Mouse (Mus musculus) left cerebral cortex, adult 2 months (tissue): ENCODE measurements around the gene Prrc2b. TPM values are rescaled to one million over a fixed set of nuclear protein-coding genes. Genes with fewer than 3 reads are reported as not detected.

ENCODE experiments used
- DNase-seq, 2 experiments: peaks; one replicate each; pipeline ENCODE4 v3.0.0; 2021 to 2022; ENCODE audit warnings: low spot score in 2 of 2, mixed read lengths in 1 of 2; ENCODE audit errors: extremely low spot score in 1 of 2
- H3K27ac ChIP-seq: fragments of 200-600 bp; 2 replicates; pipeline ENCODE4 v1.8.1; 2022
- H3K4me3 ChIP-seq: fragments of 200-600 bp; 2 replicates; pipeline ENCODE4 v1.8.1; 2022
- CTCF ChIP-seq: fragments of 200-600 bp; IDR thresholded peaks from 2 replicates; pipeline ENCODE4 v1.8.1; 2022; ENCODE audit warnings: antibody characterized with exemption, mild to moderate bottlenecking, moderate library complexity
- intact Hi-C: fragments of 180-260 bp; cut with DNase I; formaldehyde crosslinking; loops from one replicate; pipeline ENCODE4 v1.15.1; 2025
- total RNA-seq, 2 experiments: library from RNA; stranded (reverse); gene quantifications; 2 replicates each; pipeline ENCODE4 v1.2.3; 2021

The Prrc2b gene
- total RNA-seq, 2 experiments from 2014 or later: 268 to 280 TPM

DNA sequence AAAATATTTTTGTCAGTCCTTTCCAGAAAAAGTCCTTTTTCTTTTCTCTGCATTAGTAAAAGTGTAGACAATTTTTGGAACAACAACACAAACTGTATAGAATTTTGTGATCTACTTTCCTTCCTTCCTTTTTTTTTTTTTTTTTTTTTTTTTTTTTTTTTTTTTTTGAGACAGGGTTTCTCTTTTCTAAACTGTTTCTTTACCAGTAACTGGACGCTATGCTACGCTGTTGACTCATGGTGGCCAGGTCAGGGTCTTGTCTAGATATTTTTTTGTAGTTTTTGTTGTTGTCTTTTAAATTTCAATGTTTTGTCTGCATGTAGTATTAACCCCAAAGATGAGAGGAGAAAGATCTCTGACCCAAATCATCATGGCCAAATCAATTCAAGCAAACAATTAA, 29.1 kb upstream of the Prrc2b start:
- intact Hi-C loops: no loop called here
- DNase-seq: no peak
- TF ChIP-seq CTCF: no peak
- Histone ChIP-seq H3K27ac (no peak overlapping the region), H3K4me3 (no peak overlapping the region)

DNA sequence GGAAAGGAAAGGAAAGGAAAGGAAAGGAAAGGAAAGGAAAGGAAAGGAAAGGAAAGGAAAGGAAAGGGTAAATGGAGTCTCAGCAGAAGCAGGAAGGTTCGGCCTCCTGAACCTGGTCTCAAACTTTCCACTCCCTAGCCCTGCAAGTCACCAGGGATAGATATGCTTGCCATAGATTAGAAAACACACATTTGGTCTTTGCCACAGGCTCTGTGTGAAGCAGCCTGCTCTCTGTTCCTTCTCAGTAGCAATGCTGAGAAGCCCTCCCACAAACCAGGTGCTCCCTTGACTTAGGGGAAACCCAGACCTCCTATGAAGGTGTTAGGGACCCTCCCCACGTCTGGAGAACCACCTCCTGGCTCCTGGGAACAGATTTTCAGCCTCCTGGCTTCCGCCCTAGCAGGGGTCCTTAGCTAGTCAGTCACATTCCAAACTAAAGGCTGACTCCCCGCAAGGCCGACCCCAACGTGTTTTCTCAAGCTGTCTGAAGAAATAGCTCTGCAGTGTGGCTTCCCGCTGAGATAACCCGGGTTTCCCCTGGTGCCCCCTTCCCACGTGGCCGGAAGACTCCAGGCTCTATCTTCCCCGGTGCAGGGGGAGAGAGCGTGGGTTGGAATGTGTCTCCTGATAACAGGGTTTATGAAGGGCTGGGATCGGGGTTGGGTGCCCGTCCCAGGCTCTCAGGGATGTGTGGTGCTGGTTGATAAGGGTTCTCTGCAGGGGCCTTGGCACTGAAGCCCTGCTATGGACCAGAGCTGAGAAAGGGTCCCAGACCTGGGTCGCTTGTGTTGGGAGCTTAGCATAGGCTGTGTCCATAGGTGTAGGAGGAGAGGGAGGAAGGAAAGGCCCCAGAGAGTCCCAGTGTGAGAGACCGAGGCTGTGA, 23.0 kb upstream of the Prrc2b start:
- intact Hi-C loops: no loop called here
- no peak for DNase-seq
- TF ChIP-seq CTCF: no peak
- Histone ChIP-seq H3K27ac (no peak overlapping the region), H3K4me3 (no peak overlapping the region)

DNA sequence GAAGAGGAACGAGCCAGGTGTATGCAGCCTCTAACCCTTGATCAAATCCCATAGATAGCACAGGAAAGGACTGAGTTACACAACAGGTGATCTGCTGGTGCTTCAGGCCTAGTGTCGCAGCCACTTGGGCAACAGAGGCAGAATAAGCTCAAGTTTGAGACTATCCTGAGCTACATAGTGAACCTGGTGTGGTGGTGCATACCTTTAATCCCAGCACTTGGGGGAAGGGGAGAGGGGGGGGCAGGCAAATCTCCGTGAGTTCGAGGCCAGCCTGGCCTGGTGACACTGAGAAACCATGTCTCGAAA, 22.4 kb upstream of the Prrc2b start:
- no peak for DNase-seq
- TF ChIP-seq CTCF: no peak
- intact Hi-C loops: no loop called here
- Histone ChIP-seq H3K27ac (no peak overlapping the region), H3K4me3 (no peak overlapping the region)

DNA sequence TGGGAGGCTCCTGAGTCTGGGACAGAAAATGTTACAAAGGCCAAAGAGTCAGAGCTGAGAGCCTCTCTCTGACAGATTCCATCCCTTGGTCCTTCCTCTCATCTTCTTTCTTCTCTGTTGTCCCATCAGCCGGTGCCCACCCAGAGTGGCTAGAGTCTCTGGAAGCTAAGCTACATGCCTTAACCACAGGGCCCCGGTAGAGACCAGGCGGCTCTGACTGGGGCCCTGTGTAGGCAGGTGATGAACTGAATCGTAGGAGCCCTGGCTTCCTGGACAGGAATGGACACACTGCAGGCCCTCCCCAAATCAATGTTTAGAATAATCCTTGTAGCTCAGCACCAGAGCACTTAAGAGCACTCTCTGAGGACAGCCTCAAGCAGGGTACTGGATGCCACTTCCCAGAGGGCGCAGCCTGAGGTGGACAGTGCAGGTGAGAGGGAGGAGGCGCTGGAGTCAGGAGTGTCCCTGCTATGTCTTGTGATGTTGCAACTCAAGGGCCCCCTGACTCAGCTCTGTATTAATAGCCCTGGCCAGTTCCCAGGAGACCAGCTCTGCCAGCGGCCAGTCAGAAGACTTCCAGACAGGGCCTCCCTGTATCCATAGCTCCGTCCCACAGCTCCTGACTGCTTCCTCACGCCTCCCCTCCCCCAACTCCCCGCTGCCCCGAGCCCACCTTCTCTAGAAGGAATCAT, 21.4 kb upstream of the Prrc2b start:
- H3K27ac ChIP-seq: no peak overlapping the region
- intact Hi-C loops: loop anchor here (2.0 to 5.0 kb wide), 4 partner anchors 47 to 213 kb away; partner anchors contain the start of genes Fam78a, Golga2 and Swi5
- DNase-seq: no peak

DNA sequence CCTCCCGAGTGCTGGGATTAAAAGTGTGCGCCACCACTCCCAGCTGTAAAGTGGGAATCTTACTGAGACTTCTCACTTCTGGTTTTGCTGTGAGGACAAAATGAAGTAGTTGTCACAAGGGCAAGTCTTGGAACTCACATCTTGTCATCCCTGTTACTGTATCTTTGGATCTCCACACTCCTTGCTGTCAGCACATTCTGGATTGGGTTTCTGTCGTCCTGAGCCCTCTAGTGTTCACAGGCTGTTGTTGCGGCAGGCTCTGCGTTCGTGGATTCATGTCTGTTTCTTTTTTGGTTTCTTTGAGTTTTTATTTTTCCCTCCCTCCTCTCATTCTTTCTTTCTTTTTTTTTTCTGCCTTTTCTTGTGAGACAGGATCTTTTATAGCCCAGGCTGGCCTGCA, 20.4 kb upstream of the Prrc2b start:
- Histone ChIP-seq H3K27ac (no peak overlapping the region), H3K4me3 (no peak overlapping the region)
- peak; percentile 50 to 59 for DNase-seq
- peak; percentile 84 for TF ChIP-seq CTCF
- intact Hi-C loops: loop anchor here (2.0 to 5.0 kb wide), 4 partner anchors 48 to 214 kb away; partner anchors contain the start of genes Fam78a, Golga2 and Swi5

More for the DNA sequence above, 21.4 kb upstream of the Prrc2b start:
- TF ChIP-seq CTCF: no peak
- no peak overlapping the region for H3K4me3 ChIP-seq

DNA sequence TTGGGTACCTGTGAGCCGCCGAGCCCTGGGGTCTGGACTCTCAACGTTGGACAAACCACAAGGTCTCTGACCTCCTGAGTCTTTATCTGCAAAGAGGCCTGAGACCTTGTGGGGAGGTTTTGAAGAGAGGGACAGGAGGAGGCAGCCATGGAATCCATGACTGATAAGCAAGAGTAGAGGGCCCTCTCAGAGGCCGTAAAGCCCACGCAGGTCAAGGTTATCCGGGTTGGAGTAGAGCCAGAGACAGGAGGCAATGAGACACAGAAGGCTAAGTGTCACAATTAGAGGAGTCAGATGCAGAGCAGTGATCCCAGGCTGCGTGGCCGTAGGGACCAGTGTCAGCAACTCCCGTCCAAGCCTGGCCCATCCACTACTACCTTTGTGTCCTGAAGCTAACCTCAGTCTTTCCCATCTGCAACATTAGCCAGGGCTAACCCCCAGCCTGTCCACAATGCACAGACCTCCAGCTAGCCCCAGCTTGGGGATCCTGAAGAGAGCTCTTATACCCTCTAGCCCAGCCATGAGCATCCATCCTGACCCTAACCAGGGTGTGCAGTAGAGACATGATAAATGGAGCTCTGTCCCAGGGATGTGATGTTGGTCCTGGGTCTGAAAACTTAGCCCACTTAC, 19.6 kb upstream of the Prrc2b start:
- Histone ChIP-seq H3K27ac (no peak overlapping the region), H3K4me3 (no peak overlapping the region)
- intact Hi-C loops: loop anchor here (2.0 to 5.0 kb wide), 4 partner anchors 49 to 215 kb away; partner anchors contain the start of genes Fam78a, Golga2 and Swi5
- no peak for TF ChIP-seq CTCF
- DNase-seq: no peak

DNA sequence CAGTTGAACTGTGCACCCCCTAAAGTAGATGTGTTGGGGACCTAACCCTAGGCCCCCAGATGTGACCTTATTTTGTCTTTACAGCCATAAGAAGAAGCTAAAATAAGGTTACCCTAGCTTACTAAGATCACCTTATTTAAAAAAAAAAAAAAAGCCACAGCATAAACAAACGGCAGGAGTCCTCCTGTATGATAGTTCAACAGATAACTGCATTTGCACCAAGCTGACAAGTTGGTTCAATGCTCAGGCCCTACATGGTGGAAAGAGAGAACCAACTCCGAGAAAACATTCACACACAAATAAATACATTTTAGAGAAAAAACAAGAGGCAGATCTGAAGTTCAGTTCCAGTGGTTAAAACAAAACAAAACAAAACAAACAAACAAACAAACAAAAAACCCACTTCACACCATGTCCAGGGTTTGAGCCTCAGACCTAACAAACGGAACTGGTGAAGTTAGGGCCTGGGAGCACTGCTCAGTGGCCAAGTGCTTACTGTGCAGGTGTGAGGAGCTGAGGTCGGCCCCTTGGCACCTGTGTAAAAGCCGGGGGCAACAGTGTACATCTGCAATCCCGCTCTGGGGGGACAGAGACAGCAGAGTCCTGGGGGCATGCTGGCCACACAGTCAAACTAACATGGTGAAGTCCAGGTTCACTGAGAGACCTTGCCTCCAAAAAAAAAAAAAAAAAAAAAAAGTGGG, 18.9 kb upstream of the Prrc2b start:
- DNase-seq: no peak
- TF ChIP-seq CTCF: no peak
- intact Hi-C loops: loop anchor here (2.0 to 5.0 kb wide), 4 partner anchors 50 to 215 kb away; partner anchors contain the start of genes Fam78a, Golga2 and Swi5
- Histone ChIP-seq H3K4me3 (no peak overlapping the region), H3K27ac (no peak overlapping the region)

DNA sequence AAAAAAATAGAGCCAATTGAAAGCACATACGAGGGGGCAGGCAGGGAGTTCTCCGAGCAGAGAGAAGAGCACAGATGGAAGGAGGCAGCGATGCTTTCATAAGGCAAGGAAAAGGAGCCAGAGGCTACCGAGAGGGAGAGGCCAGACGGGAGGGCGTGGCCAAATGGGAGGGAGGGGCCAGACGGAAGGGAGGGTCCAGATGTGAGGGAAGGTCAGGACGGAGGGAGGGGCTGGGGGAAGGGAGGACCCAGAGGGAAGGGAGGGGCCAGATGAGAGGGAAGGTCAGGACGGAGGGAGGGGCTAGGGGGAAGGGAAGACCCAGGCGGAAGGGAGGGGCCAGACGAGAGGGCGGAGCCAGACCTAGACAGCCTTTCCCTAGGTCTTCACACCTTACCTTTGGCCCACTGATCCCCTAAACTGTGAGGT, 18.3 kb upstream of the Prrc2b start:
- intact Hi-C loops: loop anchor here (5.0 kb wide), 3 partner anchors 50 to 155 kb away; partner anchors contain the start of genes Fam78a, Golga2 and Swi5
- DNase-seq: no peak
- TF ChIP-seq CTCF: no peak
- Histone ChIP-seq H3K4me3 (no peak overlapping the region), H3K27ac (no peak overlapping the region)

DNA sequence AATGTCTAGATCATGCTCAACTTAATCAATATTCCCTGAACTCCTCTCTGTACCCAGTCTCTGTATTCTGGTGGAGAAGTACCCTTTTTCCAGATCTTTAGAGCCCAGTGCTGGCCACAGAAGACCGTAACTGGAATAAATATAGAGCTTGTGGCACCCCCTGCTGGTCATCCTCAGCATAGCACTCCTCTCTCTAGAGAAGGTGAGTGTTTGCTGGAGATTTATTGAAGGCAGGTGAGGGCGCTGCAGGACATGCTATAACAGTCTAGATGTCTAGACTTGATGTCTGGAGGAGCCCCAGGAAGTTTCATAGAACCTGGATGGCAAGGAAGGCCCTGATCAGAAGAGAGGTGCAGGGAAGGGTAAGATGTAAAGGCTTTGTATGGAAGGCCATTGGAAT, 16.8 kb upstream of the Prrc2b start:
- intact Hi-C loops: loop anchor here (5.0 kb wide), 3 partner anchors 52 to 153 kb away; partner anchors contain the start of genes Fam78a, Golga2 and Swi5
- peak; percentile 100 for TF ChIP-seq CTCF
- Histone ChIP-seq H3K4me3 (no peak overlapping the region), H3K27ac (no peak overlapping the region)
- DNase-seq: peak; percentile 84 to 89

DNA sequence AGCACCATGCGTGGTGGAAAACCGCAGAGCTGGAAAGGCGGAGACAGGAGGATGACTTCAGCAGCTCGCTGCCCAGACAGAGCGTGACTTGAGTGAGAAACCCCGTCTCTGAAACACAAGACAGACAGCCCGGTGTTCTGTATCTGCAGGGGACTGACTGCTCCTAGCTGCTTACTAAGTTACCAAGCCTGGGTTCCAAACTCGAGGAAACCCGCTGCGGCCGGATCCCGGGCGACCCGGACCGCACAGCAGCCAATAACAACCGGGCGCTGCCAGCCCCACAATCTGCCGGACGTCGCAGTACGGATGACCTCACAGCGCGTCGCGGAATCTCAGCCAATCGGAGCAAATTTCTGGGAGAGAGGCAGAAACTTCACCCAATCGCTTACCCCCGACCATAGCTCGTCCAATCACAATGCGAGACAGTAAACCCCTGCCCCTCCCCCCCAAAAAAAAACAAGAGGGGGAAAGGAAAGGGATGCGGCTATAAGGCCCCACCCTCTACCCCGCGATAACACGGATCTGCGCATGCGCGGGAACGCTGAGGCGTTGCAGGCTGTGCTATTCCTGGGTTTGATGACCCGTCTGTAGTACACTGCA, 13.1 kb upstream of the Prrc2b start:
- Histone ChIP-seq H3K4me3 (peak overlapping the region; percentile 65), H3K27ac (peak overlapping the region; percentile 98)
- TF ChIP-seq CTCF: no peak
- intact Hi-C loops: loop anchor here (2.0 to 5.0 kb wide), 2 partner anchors 50 to 163 kb away; partner anchors contain the start of gene Nup214
- DNase-seq: peak; percentile 95 to 96

DNA sequence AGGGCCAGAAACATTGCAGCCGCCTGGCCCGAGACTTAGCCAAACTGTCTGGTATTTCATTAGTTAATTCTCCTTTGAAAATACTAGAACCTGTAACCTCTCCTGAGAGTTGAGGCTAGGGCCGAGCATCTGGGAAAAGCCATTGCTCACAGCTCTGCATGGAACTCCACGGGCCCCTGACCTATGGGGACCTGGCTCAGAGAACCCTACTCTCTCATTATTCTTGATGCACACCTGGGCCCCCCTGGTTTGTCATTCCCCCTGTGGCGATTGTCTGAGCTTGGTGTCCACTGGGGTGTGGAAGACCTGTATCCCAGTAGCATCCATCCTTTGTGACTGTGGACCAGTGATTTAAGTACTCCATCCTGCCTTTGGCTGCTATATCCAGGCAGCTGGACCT, 11.5 kb upstream of the Prrc2b start:
- Histone ChIP-seq H3K27ac (no peak overlapping the region), H3K4me3 (no peak overlapping the region)
- no peak for TF ChIP-seq CTCF
- no peak for DNase-seq
- intact Hi-C loops: loop anchor here (5.0 kb wide), 1 partner anchor 48 kb away; no protein-coding TSS in a partner anchor
